Mouse (Mus musculus): ENCODE data around the gene Ddi1.
"Not testable (repeated sequence)": the region's sequence is repeated elsewhere in the genome, so short reads cannot be mapped to it uniquely, and the experiment has no call there.

Ddi1 gene

DNA sequence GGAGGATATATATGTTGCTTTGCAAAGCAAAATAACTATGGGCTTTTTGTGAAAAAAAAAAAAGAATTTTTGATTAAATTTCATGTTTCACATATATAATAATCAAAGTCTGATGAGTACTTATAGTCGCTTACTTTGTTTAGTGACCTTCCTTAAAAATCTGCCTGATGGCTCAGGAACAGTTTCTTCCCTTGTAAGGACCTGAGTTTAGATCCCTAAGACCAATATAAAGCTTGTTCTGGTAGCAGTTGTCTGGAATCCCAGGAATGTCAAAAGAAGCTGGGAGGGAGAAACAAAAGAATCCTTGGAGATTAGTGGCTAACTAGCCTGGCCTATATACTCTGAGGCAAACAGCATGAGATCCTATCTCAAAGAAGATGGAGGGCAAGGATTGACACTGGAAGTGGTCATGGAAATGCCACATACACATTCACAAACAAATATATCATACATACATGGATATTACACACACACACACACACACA is at the start of gene Ddi1:
Ddi1 (minus strand) TSS at position 51 of the 485 bp plus-strand sequence.
- DNase-seq: no peak

GRCm38 (mm10) chr9:6317114-6317513 is 47.5 kb upstream of the Ddi1 start:
- no peak for DNase-seq

DNA sequence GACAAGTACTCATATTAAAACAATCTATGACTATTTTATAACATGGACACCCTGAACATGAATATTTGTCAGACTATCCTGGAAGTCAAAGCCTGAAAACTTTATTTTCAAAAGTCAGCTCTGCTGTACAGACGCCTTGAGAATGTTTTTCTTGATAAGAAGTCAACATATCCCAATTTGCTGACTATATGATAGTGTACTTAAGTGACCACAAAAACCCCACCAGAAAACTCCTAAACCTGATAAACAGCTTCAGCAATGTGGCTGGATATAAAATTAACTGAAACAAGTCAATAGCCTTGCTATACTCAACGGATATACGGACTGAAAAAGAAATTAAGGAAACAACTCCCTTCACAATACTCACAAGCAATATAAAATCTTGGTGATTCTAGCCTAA is 36.2 kb upstream of the Ddi1 start:
- DNase-seq: no peak

DNA sequence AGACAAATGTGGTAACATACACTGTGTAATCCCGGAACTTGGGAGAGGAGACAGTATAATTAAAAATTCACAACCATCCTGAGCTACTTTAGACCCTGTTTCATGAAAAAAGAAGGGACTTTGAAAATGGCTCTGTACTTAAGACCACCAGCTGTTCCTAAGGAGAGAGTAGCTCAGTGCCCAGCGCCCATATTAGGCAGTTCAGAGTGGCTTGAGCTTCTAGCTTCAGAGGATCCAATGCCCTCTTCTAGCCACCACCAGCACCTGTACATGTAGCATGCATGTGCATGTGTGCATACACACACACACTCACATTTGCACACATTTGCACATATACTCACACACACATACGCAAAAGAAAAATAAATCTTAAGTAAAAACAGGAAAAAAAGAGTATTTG is 34.9 kb upstream of the Ddi1 start:
- DNase-seq: no peak

- DNase-seq: no peak
These were observed 32.4 kb upstream of the Ddi1 start for GRCm38 (mm10) chr9:6302050-6302449.

GRCm38 (mm10) chr9:6298547-6298946 is 28.9 kb upstream of the Ddi1 start:
- no peak for DNase-seq

GRCm38 (mm10) chr9:6289211-6289696 is 19.6 kb upstream of the Ddi1 start:
- peak; percentile 2 for DNase-seq

- DNase-seq: no peak
These were observed 17.1 kb upstream of the Ddi1 start for GRCm38 (mm10) chr9:6286770-6287169.

GRCm38 (mm10) chr9:6277526-6277925 is 7.9 kb upstream of the Ddi1 start:
- DNase-seq: no peak

- DNase-seq: no peak
These were observed 6.7 kb upstream of the Ddi1 start for GRCm38 (mm10) chr9:6276395-6276794.

- no peak for DNase-seq
These were observed 4.8 kb downstream of the Ddi1 start for GRCm38 (mm10) chr9:6264820-6265219.

- DNase-seq: no peak
These were observed 12.6 kb downstream of the Ddi1 start for GRCm38 (mm10) chr9:6257072-6257471.

DNA sequence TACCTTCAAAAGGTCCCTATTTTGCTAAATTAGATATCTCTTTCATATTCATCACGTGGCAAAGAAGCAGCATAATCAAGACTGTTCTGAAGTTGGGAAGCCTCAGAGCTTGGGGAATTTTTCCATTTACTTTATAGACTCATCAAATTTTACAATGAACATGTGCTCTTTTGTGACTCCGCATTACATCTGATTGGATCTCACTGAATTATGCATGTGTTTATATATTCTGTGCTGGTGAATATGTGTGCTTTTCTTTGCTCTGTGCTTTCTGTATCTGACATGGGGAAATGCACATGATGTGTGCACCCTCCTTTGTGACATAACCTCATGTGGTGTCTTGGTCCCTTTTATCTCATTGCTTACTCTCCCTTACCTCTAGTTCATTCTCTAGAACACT is 17.7 kb downstream of the Ddi1 start:
- no peak for DNase-seq

- DNase-seq: no peak
These were observed 19.3 kb downstream of the Ddi1 start for GRCm38 (mm10) chr9:6250320-6250719.

GRCm38 (mm10) chr9:6235982-6236381 is 33.7 kb downstream of the Ddi1 start:
- not testable (repeated sequence) for DNase-seq

- DNase-seq: no peak
These were observed 52.1 kb downstream of the Ddi1 start for GRCm38 (mm10) chr9:6217505-6217904.

DNA sequence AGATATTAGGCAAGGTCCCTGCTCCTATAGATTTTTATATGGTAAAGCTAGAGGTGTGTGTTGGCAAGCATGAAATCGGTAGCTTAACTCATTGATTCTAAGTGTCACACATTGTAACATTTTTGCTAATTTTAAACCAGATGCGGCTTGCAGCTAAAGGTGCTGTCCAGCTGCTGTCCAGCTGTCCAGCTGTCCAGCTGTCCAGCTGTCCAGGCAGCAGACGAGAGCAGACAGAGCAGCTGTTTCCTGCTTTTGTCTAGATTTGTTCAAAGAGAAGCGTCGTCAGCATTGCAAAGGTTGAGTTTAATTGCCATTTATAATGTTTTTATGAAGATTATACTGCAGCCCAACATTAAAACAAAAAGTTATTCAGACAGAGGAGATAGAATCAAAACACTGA is 56.8 kb downstream of the Ddi1 start:
- DNase-seq: no peak
